Mouse (Mus musculus): ENCODE measurements around the gene Cry2.

The Cry2 gene

GRCm38 (mm10) chr2:92370821-92371805, 62.7 kb downstream of the Cry2 start:
- peak; percentile 85 for DNase-seq (ENCODE audit: low spot score)

GRCm38 (mm10) chr2:92370375-92370774, 63.5 kb downstream of the Cry2 start:
- DNase-seq (ENCODE audit: low spot score) = no peak

- DNase-seq (ENCODE audit: low spot score) = no peak
Measured at GRCm38 (mm10) chr2:92367383-92368029, 66.3 kb downstream of the Cry2 start.

- DNase-seq (ENCODE audit: low spot score) = no peak
Measured at GRCm38 (mm10) chr2:92365568-92365967, 68.3 kb downstream of the Cry2 start.

- no peak for DNase-seq (ENCODE audit: low spot score)
Measured at GRCm38 (mm10) chr2:92364086-92364485, 69.8 kb downstream of the Cry2 start.

GRCm38 (mm10) chr2:92362571-92363228, 71.1 kb downstream of the Cry2 start:
- no peak for DNase-seq (ENCODE audit: low spot score)

GRCm38 (mm10) chr2:92361795-92362194, 72.0 kb downstream of the Cry2 start:
- no peak for DNase-seq (ENCODE audit: low spot score)

- no peak for DNase-seq (ENCODE audit: low spot score)
Measured at GRCm38 (mm10) chr2:92360893-92361292, 73.0 kb downstream of the Cry2 start.

- DNase-seq (ENCODE audit: low spot score) = no peak
Measured at GRCm38 (mm10) chr2:92360186-92360823, 73.5 kb downstream of the Cry2 start.

GRCm38 (mm10) chr2:92359301-92359700, 74.5 kb downstream of the Cry2 start:
- DNase-seq (ENCODE audit: low spot score) = peak; percentile 66

- DNase-seq (ENCODE audit: low spot score) = no peak
Measured at GRCm38 (mm10) chr2:92354224-92354623, 79.6 kb downstream of the Cry2 start.
